Mouse (Mus musculus) small intestine, adult 2 months (tissue): Measurements from ENCODE around the gene Cep162. TPM values are rescaled to one million over a fixed set of nuclear protein-coding genes. Genes with fewer than 3 reads are reported as not detected.

Source experiments
- H3K27ac ChIP-seq: fragments of 200-500 bp; 2 replicates; pipeline ENCODE4 v1.5.1; 2012; ENCODE audit warnings: low read depth, low read length, control low read depth, inconsistent platforms; ENCODE audit not compliant: insufficient read depth
- H3K27me3 ChIP-seq: fragments of 200-500 bp; 2 replicates; pipeline ENCODE4 v1.6.1; 2012; ENCODE audit warnings: mild to moderate bottlenecking, moderate library complexity, low read length, inconsistent platforms; ENCODE audit not compliant: control insufficient read depth, insufficient read depth
- H3K36me3 ChIP-seq: fragments of 200-500 bp; 2 replicates; pipeline ENCODE4 v1.6.1; 2012; ENCODE audit warnings: mild to moderate bottlenecking, low read length, control low read depth, inconsistent platforms; ENCODE audit not compliant: control insufficient read depth, insufficient read depth
- H3K4me1 ChIP-seq: fragments of 200-500 bp; 2 replicates; pipeline ENCODE4 v1.6.1; 2012; ENCODE audit warnings: low read length, inconsistent platforms, mixed read lengths; ENCODE audit not compliant: control insufficient read depth, insufficient read depth, insufficient read length
- H3K4me3 ChIP-seq: fragments of 200-500 bp; 2 replicates; pipeline ENCODE4 v1.5.1; 2012; ENCODE audit warnings: low read depth, mild to moderate bottlenecking, control low read depth, inconsistent platforms, low read length, moderate library complexity
- CTCF ChIP-seq: fragments of 200-500 bp; IDR thresholded peaks from 2 replicates; pipeline ENCODE4 v1.5.1; 2012; ENCODE audit warnings: low read depth, mild to moderate bottlenecking, control low read depth, inconsistent platforms, low read length, moderate library complexity, mixed read lengths; ENCODE audit not compliant: insufficient replicate concordance, insufficient read length; ENCODE audit errors: extremely low read depth
- POLR2A ChIP-seq: fragments of 200-500 bp; IDR thresholded peaks from 2 replicates; pipeline ENCODE4 v1.6.1; 2012; ENCODE audit warnings: low read depth, mild to moderate bottlenecking, control low read depth, inconsistent platforms, low read length, moderate library complexity
- WGBS: fragments of 180-500 bp; shearing (Covaris S2); methylation state at CpG from one replicate; pipeline ENCODE4 v1.1.7; 2018; 5-methylcytosine and 5-hydroxymethylcytosine counted together
- polyA plus RNA-seq: library from polyadenylated mRNA; depleted of rRNA; stranded (reverse); fragments of >200 nt; gene quantifications from 2 replicates; pipeline ENCODE4 v1.2.3, GENCODE M21; 2012; rRNA removed

Cep162 gene
- polyA plus RNA-seq, 1 experiment: 0.77 TPM

- Histone ChIP-seq H3K4me3 (no peak overlapping the region), H3K36me3 (no peaks in the 10 kb centered on the region), H3K27ac (no peak overlapping the region), H3K27me3 (0 out of 2 replicates have a peak, but pooled peaks cover 8% of the 10 kb centered on the region), H3K4me1 (no peaks in the 10 kb centered on the region)
- 7% methylated on average over 15 of the region's 15 CpGs for WGBS
- TF ChIP-seq POLR2A (no peak), CTCF (no peak)
Measured at GRCm38 (mm10) chr9:87145180-87145579, 110.2 kb downstream of the Cep162 start.

GRCm38 (mm10) chr9:87144532-87144931 lies 110.8 kb downstream of the Cep162 start:
- Histone ChIP-seq H3K36me3 (no peaks in the 10 kb centered on the region), H3K27me3 (0 out of 2 replicates have a peak, but pooled peaks cover 8% of the 10 kb centered on the region), H3K27ac (no peak overlapping the region), H3K4me3 (no peak overlapping the region), H3K4me1 (no peaks in the 10 kb centered on the region)
- WGBS: 3% methylated on average over 19 of the region's 19 CpGs
- TF ChIP-seq POLR2A: no peak
- TF ChIP-seq CTCF: no peak

GRCm38 (mm10) chr9:87144106-87144505 lies 111.2 kb downstream of the Cep162 start, which contains the start of gene Mrap2:
TSS of gene Mrap2 (plus strand) at chr9:87144306.
- Histone ChIP-seq H3K4me3 (no peak within 1 kb of the TSS), H3K27ac (no peak within 1 kb of the TSS)

GRCm38 (mm10) chr9:87143076-87143475 lies 112.3 kb downstream of the Cep162 start:
- WGBS: 72% methylated on average over 3 of the region's 3 CpGs
- TF ChIP-seq POLR2A (no peak), CTCF (no peak)
- H3K4me1 ChIP-seq: no peaks in the 10 kb centered on the region
- no peak overlapping the region for H3K27ac ChIP-seq
- H3K4me3 ChIP-seq: no peak overlapping the region
- H3K27me3 ChIP-seq: 0 out of 2 replicates have a peak, but pooled peaks cover 8% of the 10 kb centered on the region
- H3K36me3 ChIP-seq: no peaks in the 10 kb centered on the region

More at GRCm38 (mm10) chr9:87144106-87144505, 111.2 kb downstream of the Cep162 start, which contains the start of gene Mrap2:
- TF ChIP-seq CTCF: no peak
- no peak for TF ChIP-seq POLR2A
- no peaks in the 10 kb centered on the region for H3K36me3 ChIP-seq
- 0 out of 2 replicates have a peak, but pooled peaks cover 8% of the 10 kb centered on the region for H3K27me3 ChIP-seq
- no peaks in the 10 kb centered on the region for H3K4me1 ChIP-seq
- 4% methylated on average over 29 of the region's 29 CpGs for WGBS

Other genes with a start within 250 kb of the Cep162 start
- not detected in 2 replicates for gene Ripply2, start 240.0 kb downstream of the Cep162 start, polyA plus RNA-seq
- gene Cyb5r4, start 233.5 kb downstream of the Cep162 start, polyA plus RNA-seq: 3.7 and 9.5 TPM in 2 replicates
- 0.06 and 0.09 TPM in 2 replicates for gene Mrap2, start 111.2 kb downstream of the Cep162 start, polyA plus RNA-seq